Mouse (Mus musculus) liver, adult 2 months (tissue): ENCODE data around the gene Gpcpd1.

Experiments
- CTCF ChIP-seq: fragments of 200-500 bp; IDR thresholded peaks from 2 replicates; pipeline ENCODE4 v1.5.1; 2011; ENCODE audit warnings: low read depth, low read length, control low read depth
- POLR2A ChIP-seq: fragments of 200-500 bp; IDR thresholded peaks from 2 replicates; pipeline ENCODE4 v1.6.1; 2011; ENCODE audit warnings: low read length, control low read depth; ENCODE audit not compliant: insufficient read depth; ENCODE audit errors: extremely low read depth

DNA sequence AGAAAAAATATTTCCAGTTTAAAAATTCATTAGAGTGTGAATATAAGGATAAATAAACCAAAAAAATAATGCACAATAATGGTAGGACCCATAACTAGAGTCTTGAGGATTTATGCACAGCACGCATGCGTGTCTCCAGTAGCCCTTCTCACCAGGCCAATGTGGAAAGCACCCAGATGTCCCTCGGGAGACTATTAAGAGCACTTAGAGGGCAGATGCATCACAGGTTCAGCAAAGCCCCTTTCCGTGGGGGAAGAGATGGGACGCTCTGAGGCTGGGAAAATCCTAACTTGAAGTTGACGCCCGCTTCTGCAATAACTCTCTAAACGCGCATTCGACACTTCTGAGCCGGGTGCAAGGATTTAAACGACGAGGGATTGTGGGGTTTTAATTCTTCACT is 71.9 kb downstream of the Gpcpd1 start:
- TF ChIP-seq POLR2A (no peak), CTCF (no peak)
